Mouse (Mus musculus) ES-E14 (cell line): Measurements from ENCODE around the gene Tmem245.

Experiments used
- CHD2 ChIP-seq: IDR thresholded peaks from 2 replicates; pipeline ENCODE4 v1.6.1; 2014; ENCODE audit warnings: mild to moderate bottlenecking, low read depth, low read length, inconsistent platforms
- ZNF384 ChIP-seq: IDR thresholded peaks from 2 replicates; pipeline ENCODE4 v1.6.1; 2012; ENCODE audit warnings: low read depth, low read length, inconsistent platforms

- TF ChIP-seq ZNF384: no peak
- no peak for TF ChIP-seq CHD2
These were observed 118.3 kb downstream of the Tmem245 start for GRCm38 (mm10) chr4:56828932-56829331.
